Mouse (Mus musculus): ENCODE results near the gene P2ry2. TPM values are rescaled to one million over a fixed set of nuclear protein-coding genes. Genes with fewer than 3 reads are reported as not detected.

Gene P2ry2
- polyA plus RNA-seq, 1 experiment from 2014 or later = 3.1 TPM

- peak; percentile 20; the same call in 1 of the 2 replicates for ATAC-seq
- Histone ChIP-seq H3K9ac (ENCODE audit: low read depth, low read length) (no peak overlapping the region), H3K36me3 (ENCODE audit: control insufficient read depth, insufficient read depth, low read length) (no peaks in the 10 kb centered on the region), H3K9me3 (ENCODE audit: control insufficient read depth, low read length) (no peaks in the 10 kb centered on the region), H3K4me2 (ENCODE audit: low read depth, low read length) (no peak overlapping the region), H3K27ac (ENCODE audit: low read length) (no peak overlapping the region), H3K4me3 (ENCODE audit: low read length) (no peak overlapping the region), H3K27me3 (replicated peaks; ENCODE audit: control insufficient read depth, insufficient read depth, low read length) (no peaks in the 10 kb centered on the region), H3K4me1 (ENCODE audit: control insufficient read depth, insufficient read depth, low read length) (peaks cover 8% of the 10 kb centered on the region)
- WGBS = 85% methylated on average over 9 of the region's 9 CpGs
Measured at GRCm38 (mm10) chr7:101028991-101029390, 16.3 kb upstream of the P2ry2 start.

GRCm38 (mm10) chr7:101028444-101028757 lies 15.7 kb upstream of the P2ry2 start:
- Histone ChIP-seq H3K9me3 (ENCODE audit: control insufficient read depth, low read length) (no peaks in the 10 kb centered on the region), H3K9ac (ENCODE audit: low read depth, low read length) (no peak overlapping the region), H3K27me3 (replicated peaks; ENCODE audit: control insufficient read depth, insufficient read depth, low read length) (no peaks in the 10 kb centered on the region), H3K36me3 (ENCODE audit: control insufficient read depth, insufficient read depth, low read length) (no peaks in the 10 kb centered on the region), H3K27ac (ENCODE audit: low read length) (no peak overlapping the region), H3K4me1 (ENCODE audit: control insufficient read depth, insufficient read depth, low read length) (peaks cover 8% of the 10 kb centered on the region), H3K4me2 (ENCODE audit: low read depth, low read length) (no peak overlapping the region), H3K4me3 (ENCODE audit: low read length) (no peak overlapping the region)
- ATAC-seq = no peak
- 86% methylated on average over 5 of the region's 5 CpGs for WGBS

- Histone ChIP-seq H3K36me3 (ENCODE audit: control insufficient read depth, insufficient read depth, low read length) (no peaks in the 10 kb centered on the region), H3K4me1 (ENCODE audit: control insufficient read depth, insufficient read depth, low read length) (peaks cover 8% of the 10 kb centered on the region), H3K4me2 (ENCODE audit: low read depth, low read length) (no peak overlapping the region), H3K4me3 (ENCODE audit: low read length) (no peak overlapping the region), H3K9ac (ENCODE audit: low read depth, low read length) (no peak overlapping the region), H3K27me3 (replicated peaks; ENCODE audit: control insufficient read depth, insufficient read depth, low read length) (no peaks in the 10 kb centered on the region), H3K9me3 (ENCODE audit: control insufficient read depth, low read length) (no peaks in the 10 kb centered on the region), H3K27ac (ENCODE audit: low read length) (no peak overlapping the region)
- no peak for ATAC-seq
- 82% methylated on average over 10 of the region's 10 CpGs for WGBS
Measured at GRCm38 (mm10) chr7:101027623-101028443, 15.2 kb upstream of the P2ry2 start.

GRCm38 (mm10) chr7:101026836-101027235 lies 14.2 kb upstream of the P2ry2 start:
- peaks cover 8% of the 10 kb centered on the region for H3K4me1 ChIP-seq (ENCODE audit: control insufficient read depth, insufficient read depth, low read length)
- no peak overlapping the region for H3K4me2 ChIP-seq (ENCODE audit: low read depth, low read length)
- no peaks in the 10 kb centered on the region for H3K9me3 ChIP-seq (ENCODE audit: control insufficient read depth, low read length)
- H3K27ac ChIP-seq (ENCODE audit: low read length) = no peak overlapping the region
- 57% methylated on average over 5 of the region's 5 CpGs for WGBS
- no peaks in the 10 kb centered on the region for H3K27me3 ChIP-seq (replicated peaks; ENCODE audit: control insufficient read depth, insufficient read depth, low read length)
- no peaks in the 10 kb centered on the region for H3K36me3 ChIP-seq (ENCODE audit: control insufficient read depth, insufficient read depth, low read length)
- no peak for ATAC-seq
- no peak overlapping the region for H3K4me3 ChIP-seq (ENCODE audit: low read length)
- no peak overlapping the region for H3K9ac ChIP-seq (ENCODE audit: low read depth, low read length)

- Histone ChIP-seq H3K4me3 (ENCODE audit: low read length) (no peak overlapping the region), H3K27ac (ENCODE audit: low read length) (no peak overlapping the region), H3K4me1 (ENCODE audit: control insufficient read depth, insufficient read depth, low read length) (peaks cover 5% of the 10 kb centered on the region), H3K9me3 (ENCODE audit: control insufficient read depth, low read length) (no peaks in the 10 kb centered on the region), H3K4me2 (ENCODE audit: low read depth, low read length) (no peak overlapping the region), H3K9ac (ENCODE audit: low read depth, low read length) (no peak overlapping the region), H3K36me3 (ENCODE audit: control insufficient read depth, insufficient read depth, low read length) (no peaks in the 10 kb centered on the region), H3K27me3 (replicated peaks; ENCODE audit: control insufficient read depth, insufficient read depth, low read length) (peaks cover 1% of the 10 kb centered on the region)
- no peak for ATAC-seq
- 62% methylated on average over 6 of the region's 6 CpGs for WGBS
Measured at GRCm38 (mm10) chr7:101017492-101017891, 4.8 kb upstream of the P2ry2 start.

GRCm38 (mm10) chr7:101017021-101017461 lies 4.4 kb upstream of the P2ry2 start:
- no peaks in the 10 kb centered on the region for H3K9me3 ChIP-seq (ENCODE audit: control insufficient read depth, low read length)
- WGBS = 74% methylated on average over 7 of the region's 7 CpGs
- H3K4me1 ChIP-seq (ENCODE audit: control insufficient read depth, insufficient read depth, low read length) = peaks cover 9% of the 10 kb centered on the region
- no peak overlapping the region for H3K4me3 ChIP-seq (ENCODE audit: low read length)
- no peak overlapping the region for H3K9ac ChIP-seq (ENCODE audit: low read depth, low read length)
- no peak overlapping the region for H3K4me2 ChIP-seq (ENCODE audit: low read depth, low read length)
- ATAC-seq = peak; percentile 43; the same call in 1 of the 2 replicates
- H3K27me3 ChIP-seq (replicated peaks; ENCODE audit: control insufficient read depth, insufficient read depth, low read length) = peaks cover 4% of the 10 kb centered on the region
- no peaks in the 10 kb centered on the region for H3K36me3 ChIP-seq (ENCODE audit: control insufficient read depth, insufficient read depth, low read length)
- no peak overlapping the region for H3K27ac ChIP-seq (ENCODE audit: low read length)

GRCm38 (mm10) chr7:101014985-101015384 lies 2.3 kb upstream of the P2ry2 start:
- Histone ChIP-seq H3K4me1 (ENCODE audit: control insufficient read depth, insufficient read depth, low read length) (peaks cover 15% of the 10 kb centered on the region), H3K4me3 (ENCODE audit: low read length) (no peak overlapping the region), H3K27me3 (replicated peaks; ENCODE audit: control insufficient read depth, insufficient read depth, low read length) (peaks cover 4% of the 10 kb centered on the region), H3K9ac (ENCODE audit: low read depth, low read length) (no peak overlapping the region), H3K36me3 (ENCODE audit: control insufficient read depth, insufficient read depth, low read length) (no peaks in the 10 kb centered on the region), H3K27ac (ENCODE audit: low read length) (no peak overlapping the region), H3K9me3 (ENCODE audit: control insufficient read depth, low read length) (no peaks in the 10 kb centered on the region), H3K4me2 (ENCODE audit: low read depth, low read length) (no peak overlapping the region)
- 81% methylated on average over 1 of the region's 1 CpGs for WGBS
- ATAC-seq = no peak

GRCm38 (mm10) chr7:101014041-101014440 lies 1.4 kb upstream of the P2ry2 start:
- ATAC-seq = no peak

GRCm38 (mm10) chr7:101011681-101012367 lies 842 bp downstream of the P2ry2 start:
- Histone ChIP-seq H3K27me3 (replicated peaks; ENCODE audit: control insufficient read depth, insufficient read depth, low read length) (peaks cover 4% of the 10 kb centered on the region), H3K4me3 (ENCODE audit: low read length) (peak overlapping the region; percentile 59), H3K9ac (ENCODE audit: low read depth, low read length) (peak overlapping the region; percentile 70), H3K36me3 (ENCODE audit: control insufficient read depth, insufficient read depth, low read length) (no peaks in the 10 kb centered on the region), H3K9me3 (ENCODE audit: control insufficient read depth, low read length) (no peaks in the 10 kb centered on the region), H3K27ac (ENCODE audit: low read length) (no peak overlapping the region), H3K4me1 (ENCODE audit: control insufficient read depth, insufficient read depth, low read length) (peaks cover 11% of the 10 kb centered on the region), H3K4me2 (ENCODE audit: low read depth, low read length) (peak overlapping the region; percentile 97)
- WGBS = under 1% methylated on average over 53 of the region's 53 CpGs
- ATAC-seq = peak; percentile 98

More at GRCm38 (mm10) chr7:101014041-101014440, 1.4 kb upstream of the P2ry2 start:
- WGBS = 44% methylated on average over 9 of the region's 9 CpGs
- no peak overlapping the region for H3K27ac ChIP-seq (ENCODE audit: low read length)
- H3K4me2 ChIP-seq (ENCODE audit: low read depth, low read length) = no peak overlapping the region
- H3K27me3 ChIP-seq (replicated peaks; ENCODE audit: control insufficient read depth, insufficient read depth, low read length) = peaks cover 4% of the 10 kb centered on the region
- no peak overlapping the region for H3K4me3 ChIP-seq (ENCODE audit: low read length)
- no peaks in the 10 kb centered on the region for H3K9me3 ChIP-seq (ENCODE audit: control insufficient read depth, low read length)
- H3K4me1 ChIP-seq (ENCODE audit: control insufficient read depth, insufficient read depth, low read length) = peaks cover 15% of the 10 kb centered on the region
- no peaks in the 10 kb centered on the region for H3K36me3 ChIP-seq (ENCODE audit: control insufficient read depth, insufficient read depth, low read length)
- H3K9ac ChIP-seq (ENCODE audit: low read depth, low read length) = no peak overlapping the region
